Mouse (Mus musculus) lung, postnatal 36 days (tissue): ENCODE measurements around the gene Plcb3.
"Not testable (repeated sequence)": the region's sequence is repeated elsewhere in the genome, so short reads cannot be mapped to it uniquely, and the experiment has no call there.

Experiments
- DNase-seq: peaks from one replicate; pipeline ENCODE4 v3.0.0; 2022; ENCODE audit warnings: mixed read lengths

Gene Plcb3

DNA sequence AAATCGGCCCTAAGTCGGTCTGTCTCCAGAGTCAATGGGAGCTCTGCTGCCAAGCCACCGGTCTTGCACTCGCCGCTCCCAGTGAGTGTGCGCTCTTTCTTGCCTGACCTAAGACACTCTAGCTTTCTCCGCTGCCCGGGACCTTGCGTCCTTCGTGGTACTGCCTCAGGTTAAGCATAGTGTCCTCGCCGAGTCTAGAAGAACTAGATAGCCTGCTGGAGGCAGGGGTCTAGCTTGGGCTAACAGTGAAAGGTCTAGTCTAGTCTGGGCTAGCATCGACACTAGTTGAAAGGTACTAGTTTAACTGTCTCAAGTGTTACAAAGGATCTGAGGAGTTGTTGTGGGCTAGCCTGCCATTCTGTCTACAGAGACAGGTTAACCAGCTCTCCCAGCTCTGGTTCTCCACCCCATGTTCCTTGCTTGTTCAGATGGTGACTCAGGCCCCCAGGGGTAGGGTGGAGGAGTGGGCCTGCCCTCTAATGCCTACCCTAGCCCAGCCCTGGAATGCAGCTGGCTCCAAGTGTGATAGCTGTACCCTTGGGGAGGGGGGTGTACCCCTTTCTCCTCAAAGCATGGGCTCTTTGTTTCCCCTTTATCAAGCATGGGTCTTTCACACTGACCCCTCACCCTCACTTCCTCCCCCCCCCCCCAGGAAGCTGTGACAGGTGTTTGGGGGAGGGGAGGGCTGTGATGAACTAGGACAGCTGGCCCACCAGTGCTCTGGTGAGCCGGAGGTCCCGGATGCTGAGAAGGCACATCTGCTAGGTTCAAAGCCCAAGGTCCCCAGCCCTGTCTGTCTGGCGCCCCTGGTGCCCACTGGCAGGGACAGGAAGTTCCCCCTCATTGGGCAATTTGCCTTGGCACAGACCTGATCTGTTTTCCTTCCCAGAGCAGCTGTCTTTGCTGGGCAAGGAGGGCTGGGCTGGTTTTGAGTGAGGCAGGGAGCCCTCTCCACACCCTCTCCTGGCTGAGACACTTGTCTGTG is at the start of gene Plcb3:
Gene Plcb3 (minus strand): TSS at position 934 of the 985 bp plus-strand sequence.
- DNase-seq = peak; percentile 77

- peak; percentile 80 for DNase-seq
These were observed 44.0 kb upstream of the Plcb3 start for GRCm38 (mm10) chr19:7020224-7020641.

DNA sequence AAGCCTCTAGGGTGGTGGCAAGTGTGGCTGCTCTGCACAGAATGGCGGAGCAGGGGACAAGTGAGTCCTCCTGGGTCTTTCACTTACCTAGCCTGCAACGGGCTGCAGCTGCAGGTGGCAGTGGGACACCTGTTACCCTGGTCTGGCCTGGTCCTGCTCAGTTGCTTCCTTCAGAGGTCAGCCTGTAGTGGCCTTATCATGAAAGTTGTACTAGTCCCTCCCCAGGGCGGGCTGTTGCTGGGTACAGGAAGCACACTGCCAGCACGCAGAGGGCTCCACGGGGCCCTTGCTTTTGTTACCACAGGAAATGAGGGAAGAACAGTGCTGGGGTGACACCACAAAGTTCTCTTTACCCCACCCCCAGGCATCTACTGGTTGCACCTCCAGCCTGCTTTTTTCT is 42.9 kb upstream of the Plcb3 start, which contains the start of gene Fermt3:
Gene Fermt3 (minus strand): TSS at position 279 of the 400 bp plus-strand sequence.
- DNase-seq = peak; percentile 86

DNA sequence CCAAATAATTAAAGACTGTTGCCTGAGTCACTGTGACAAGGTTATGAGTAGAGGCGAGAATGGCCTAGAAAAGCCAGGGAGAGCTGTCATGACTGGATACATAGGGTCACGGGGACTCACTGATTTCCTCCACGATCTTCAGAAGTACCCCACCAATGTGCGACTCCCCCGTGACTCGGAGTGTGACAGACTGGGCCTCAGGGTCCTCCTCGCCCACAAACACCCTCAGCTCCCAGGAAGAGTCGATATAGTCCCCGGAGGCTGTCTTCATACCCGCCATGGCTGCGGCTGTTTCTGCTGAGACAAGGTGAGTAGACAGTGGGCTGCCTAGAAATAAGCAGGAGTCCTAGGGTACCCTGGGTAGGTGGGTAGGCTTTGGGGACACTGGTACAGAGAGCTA is 42.3 kb upstream of the Plcb3 start:
- no peak for DNase-seq

GRCm38 (mm10) chr19:7017541-7018457 is 41.5 kb upstream of the Plcb3 start:
- peak; percentile 45 for DNase-seq

DNA sequence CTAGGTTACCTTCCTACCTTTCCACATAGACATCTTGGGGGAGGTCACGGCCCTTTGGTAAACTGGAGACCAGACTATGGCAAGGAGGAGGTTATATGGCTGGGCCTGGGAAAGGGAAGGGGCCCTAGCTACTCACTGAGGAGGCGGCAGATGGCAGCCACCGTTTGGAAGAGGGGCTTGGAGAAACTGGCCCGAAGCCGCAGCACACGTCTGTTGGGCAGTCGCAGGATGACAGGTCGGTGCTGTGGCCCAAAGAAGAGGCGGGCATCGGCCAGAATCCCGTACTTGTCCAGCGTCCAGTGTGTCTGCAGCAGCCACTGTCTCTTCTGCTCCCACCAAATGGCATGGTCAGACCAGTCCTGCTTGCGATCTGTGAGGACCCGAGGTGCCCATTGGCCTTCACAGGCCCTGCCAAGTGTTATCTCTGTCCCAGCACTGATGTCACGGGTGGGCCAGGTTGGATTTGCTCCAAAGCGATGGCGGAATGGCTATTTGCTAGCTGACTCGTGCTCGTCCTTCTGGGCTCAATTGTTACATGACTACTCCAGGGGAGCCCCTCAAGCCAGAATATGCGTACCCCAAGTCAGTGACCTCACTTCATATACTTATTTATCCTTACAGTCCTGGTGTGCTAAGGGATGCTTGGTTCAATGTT is 38.3 kb upstream of the Plcb3 start:
- no peak for DNase-seq

GRCm38 (mm10) chr19:7013984-7014383 is 37.7 kb upstream of the Plcb3 start:
- no peak for DNase-seq

GRCm38 (mm10) chr19:7012426-7012825 is 36.2 kb upstream of the Plcb3 start:
- DNase-seq = no peak

DNA sequence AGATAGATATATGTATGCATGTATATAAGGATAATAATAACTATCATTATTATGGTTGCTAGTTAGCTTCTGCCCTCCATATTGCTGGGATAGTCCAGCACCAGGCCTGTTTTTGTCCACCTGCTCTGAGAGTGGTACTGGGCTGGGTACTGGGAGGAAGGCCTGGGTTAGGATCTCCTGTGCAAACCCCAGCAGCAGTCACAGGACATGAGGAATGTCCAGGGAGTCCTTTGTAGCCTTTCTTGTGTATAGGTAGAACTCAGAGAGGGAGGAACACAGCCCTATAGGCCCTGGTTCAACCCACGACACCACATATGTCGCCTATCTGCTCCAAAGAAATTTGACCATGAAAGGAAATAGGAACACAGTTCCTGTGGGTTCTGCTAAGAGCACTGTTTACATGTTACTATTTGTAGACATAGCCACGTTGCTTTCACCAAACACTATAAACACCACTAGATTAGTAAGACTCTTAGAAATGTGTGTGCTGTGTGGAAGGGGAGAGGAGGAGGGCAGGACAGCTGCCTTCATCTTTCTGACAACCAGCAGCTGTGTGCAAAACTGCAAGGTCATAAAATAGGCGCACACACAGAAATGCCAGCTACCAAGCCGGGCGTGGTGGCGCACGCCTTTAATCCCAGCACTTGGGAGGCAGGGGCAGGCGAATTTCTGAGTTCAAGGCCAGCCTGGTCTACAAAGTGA is 30.8 kb upstream of the Plcb3 start:
- no peak for DNase-seq

GRCm38 (mm10) chr19:6999360-7000063 is 23.2 kb upstream of the Plcb3 start:
- DNase-seq = no peak

DNA sequence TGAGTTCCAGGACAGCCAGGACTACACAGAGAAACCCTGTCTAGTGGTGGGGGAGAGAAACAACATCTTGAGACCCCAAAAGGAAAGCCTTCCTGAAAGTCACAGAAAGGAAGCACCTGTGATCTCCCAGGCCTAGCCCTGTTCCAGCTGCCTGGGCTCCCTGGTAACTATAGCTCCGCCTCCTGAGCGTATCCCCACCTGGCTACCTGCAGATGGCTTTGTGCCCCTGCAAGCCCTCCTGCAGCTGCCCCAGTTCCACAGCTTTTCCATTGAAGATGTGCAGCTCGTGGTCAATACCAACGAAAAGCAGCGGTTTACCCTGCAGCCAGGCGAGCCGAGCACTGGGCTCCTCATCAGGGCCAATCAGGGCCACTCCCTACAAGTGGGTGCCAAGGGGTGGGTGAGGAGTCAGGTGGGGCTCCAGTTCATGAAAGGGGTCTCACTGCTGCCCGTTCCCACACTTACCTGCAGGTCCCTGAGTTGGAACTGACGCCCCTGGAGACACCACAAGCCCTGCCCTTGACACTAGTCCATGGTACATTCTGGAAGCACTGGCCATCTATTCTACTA is 21.5 kb upstream of the Plcb3 start:
- DNase-seq = no peak

GRCm38 (mm10) chr19:6996006-6996405 is 19.7 kb upstream of the Plcb3 start, which contains the start of the genes Nudt22 and Trpt1:
TSS of gene Nudt22 (minus strand) at chr19:6996117.
TSS of gene Trpt1 (plus strand) at chr19:6996131.
- peak; percentile 96 for DNase-seq

DNA sequence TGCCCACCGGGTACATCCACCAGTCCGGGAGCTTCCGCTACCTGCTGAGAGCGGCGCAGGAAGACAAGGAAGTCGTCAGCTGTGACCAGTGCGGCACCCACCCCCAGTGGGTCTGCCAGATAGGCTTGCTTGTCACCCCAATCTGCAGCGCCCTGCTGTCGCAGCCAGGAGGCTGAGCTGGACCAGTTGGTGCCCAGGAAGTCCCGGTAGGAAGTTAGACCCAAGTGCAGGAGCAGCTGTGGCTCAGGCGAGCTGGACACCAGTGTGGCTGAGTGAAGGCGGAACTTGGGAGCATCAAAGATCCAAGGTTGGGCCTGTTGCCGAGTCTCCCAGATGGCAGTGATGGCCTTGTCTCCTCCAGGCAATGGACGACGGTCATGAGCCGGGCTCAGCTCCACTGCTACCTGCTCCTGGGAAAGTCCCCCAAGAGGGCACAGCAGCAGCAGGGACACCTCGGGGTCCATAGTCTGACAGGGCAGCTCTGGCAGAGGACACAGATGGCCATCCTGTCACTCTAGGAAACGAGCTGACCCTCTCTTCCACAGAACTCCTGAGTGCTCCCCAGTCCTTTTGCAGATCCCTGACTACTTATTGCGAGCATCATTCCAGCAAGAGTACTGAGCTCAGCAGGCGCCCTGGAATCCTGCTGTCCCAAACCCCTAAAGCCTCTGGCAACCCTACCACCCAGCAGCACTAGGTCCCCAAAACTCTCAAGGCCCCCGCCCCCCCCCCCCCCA is 19.2 kb upstream of the Plcb3 start:
- no peak for DNase-seq

DNA sequence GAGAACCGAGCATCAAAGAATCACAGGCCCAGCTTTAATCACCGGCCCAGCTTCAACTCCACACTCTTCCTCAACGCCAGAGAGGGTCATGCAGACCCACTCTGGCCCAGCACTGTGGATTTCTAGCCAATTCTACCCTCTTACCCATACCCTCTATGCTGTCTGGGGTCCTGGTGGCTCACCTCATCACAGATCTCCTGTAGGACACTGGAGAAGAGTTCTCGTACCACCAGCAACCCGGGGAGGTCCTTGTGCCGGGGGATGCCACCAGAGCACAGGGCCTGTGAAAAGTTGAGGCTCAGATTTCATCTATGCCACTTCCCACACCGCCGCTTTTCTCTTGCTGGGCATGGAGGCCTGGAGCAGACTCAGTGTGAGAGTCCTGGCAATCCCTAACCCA is 18.2 kb upstream of the Plcb3 start:
- DNase-seq = no peak

GRCm38 (mm10) chr19:6994002-6994401 is 17.7 kb upstream of the Plcb3 start:
- no peak for DNase-seq

DNA sequence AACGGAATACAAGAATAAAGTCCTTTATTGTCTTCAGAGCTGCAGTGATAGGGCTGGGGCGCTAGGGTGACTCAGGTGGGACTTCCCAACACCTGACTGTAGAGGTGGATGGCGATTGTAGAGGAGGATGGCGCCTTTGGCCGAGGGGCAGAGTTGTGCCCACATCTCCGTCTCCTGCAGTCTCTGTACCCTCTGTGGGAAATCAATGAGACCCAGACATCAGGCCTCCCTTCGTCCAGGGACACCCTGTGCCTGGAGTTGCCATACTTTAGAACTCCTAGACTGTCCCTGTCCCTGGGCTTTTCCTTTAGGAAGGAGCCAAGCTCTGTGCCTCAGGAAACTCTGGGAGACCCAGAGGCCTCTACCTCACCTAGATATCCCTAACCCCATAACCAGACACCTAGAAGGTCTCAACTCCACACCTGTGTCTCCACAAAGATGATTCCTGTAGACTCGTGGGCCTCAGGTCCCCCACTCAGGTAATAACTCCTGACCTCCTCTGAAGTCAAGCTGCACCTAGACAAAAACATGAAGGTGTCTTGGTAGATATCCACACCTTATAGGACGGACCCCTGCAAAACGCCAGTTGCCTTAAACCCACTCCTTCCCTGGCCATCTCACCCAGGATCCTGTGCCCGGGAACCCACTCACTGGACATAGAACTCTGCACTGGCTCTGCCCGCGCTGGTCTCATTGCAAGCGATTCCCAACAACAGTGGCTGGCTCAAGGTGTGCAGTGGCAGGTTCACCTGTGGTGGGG is 16.9 kb upstream of the Plcb3 start:
- DNase-seq = no peak

DNA sequence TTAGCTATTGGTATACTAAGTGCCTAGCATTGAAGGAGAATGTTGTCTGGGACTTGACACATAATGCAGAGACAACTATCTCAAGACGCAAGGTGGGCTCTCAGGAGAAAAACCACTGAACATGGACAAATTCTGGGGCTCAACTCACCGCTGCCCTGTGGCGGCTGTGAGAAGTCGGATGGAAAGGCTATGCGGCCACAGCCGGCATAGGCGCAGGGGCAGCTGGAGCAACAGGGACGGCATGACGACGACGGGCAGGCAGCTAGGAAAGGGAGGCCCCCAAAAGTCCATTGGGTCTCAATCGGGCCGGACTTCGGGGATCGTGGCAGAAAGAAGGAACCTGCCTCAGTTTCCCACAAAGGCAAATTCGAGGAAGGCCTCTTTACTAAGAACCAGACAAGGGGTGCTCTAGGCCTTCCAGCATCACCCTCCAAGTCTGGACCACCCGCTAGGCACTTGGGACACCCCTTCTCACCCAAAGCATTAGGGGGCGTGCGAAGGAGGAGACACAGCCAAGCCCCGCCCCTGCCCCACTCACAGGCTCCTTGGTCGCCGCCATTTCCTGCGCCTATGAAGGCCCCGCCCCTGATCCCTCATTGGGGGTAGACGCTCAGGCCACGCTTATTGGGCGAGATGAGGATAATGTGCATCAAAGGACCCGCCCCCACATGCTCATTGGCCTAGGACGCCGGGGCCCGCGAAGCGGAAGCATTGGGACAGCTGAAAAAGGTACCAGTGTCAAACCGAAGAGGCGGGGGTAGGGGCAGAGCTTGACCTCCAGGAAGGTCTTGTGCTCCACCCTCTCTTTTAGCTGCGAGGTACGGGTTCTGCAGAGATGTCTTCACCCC is 16.0 kb upstream of the Plcb3 start, which contains the start of gene Dnajc4:
Gene Dnajc4 (minus strand): TSS at position 562 of the 848 bp plus-strand sequence.
- DNase-seq = peak; percentile 99

DNA sequence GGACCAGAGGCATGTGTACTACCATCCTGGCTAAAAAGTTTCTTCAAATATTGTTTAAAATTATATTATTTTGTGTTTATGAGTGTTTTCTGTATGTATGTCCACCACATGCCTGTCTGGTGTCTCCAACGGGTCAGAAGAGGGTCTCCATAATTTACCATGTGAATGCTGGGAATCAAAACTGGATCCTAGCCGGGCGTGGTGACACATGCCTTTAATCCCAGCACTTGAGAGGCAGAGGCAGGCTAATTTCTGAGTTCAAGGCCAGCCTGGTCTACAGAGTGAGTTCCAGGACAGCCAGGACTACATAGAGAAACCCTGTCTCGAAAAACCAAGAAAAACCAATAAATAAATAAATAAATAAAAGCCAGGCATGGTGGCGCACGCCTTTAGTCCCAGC is 14.9 kb upstream of the Plcb3 start:
- DNase-seq = not testable (repeated sequence)
